Mouse (Mus musculus) layer of hippocampus, postnatal 25 days (tissue): Measurements from ENCODE around the gene Rnf223. TPM values are rescaled to one million over a fixed set of nuclear protein-coding genes. Genes with fewer than 3 reads are reported as not detected.
A peak's percentile ranks its signal among the peaks of the same experiment; 100 is the strongest.
"Not testable (repeated sequence)": the region's sequence is repeated elsewhere in the genome, so short reads cannot be mapped to it uniquely, and the experiment has no call there.

Experiments
- DNase-seq, 2 experiments: peaks; one replicate each; pipeline ENCODE4 v3.0.0; 2022; ENCODE audit warnings: mixed read lengths in 2 of 2, low spot score in 1 of 2; ENCODE audit errors: extremely low spot score in 1 of 2
- total RNA-seq, 2 experiments: library from RNA; stranded (reverse); gene quantifications; 2 replicates each; pipeline ENCODE4 v1.2.3; 2021

The Rnf223 gene
- total RNA-seq, 2 experiments from 2014 or later = 0.59 to 0.89 TPM

- no peak for DNase-seq
Measured at GRCm38 (mm10) chr4:156126841-156127240, 3.5 kb upstream of the Rnf223 start.

GRCm38 (mm10) chr4:156128746-156129145 lies 1.6 kb upstream of the Rnf223 start:
- no peak for DNase-seq

DNA sequence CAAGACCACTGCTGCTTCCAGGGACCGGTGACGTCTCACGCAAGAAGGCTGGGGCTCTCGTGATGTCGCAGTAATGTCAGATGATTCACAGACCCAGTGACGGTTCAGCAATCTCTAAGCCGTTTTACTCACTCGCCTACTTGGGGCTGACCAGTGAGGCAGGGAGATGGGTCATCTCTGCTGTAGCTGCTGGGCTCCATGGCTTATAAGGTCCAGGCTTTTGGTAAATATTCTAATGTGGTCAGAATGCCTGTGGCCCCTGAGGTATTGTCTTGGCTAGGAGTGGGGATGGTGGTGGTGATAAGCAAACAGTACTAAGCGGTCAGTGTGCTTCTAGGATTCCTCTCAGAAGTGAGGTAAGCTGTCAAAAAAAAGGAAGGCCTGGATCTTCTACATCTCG lies 627 bp downstream of the Rnf223 start:
- DNase-seq = no peak

DNA sequence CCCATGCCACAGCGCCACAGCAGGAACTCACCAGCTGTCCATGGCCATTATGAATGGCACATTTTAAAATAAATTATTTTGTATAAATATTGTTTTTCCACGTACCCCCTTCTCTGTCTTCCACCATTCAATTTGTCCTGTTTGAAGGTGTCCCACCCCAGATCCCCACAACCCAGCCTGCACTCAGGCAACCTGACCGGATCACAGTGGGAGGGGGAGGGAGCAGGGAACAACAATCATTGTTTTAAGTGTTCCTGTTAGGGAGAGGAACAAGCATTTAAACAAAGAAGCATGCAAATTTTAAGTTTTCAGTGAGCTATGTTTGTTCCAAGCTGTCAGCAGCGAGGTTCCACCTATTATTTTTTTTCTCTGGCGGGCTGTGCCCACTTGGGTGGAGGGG lies 3.0 kb downstream of the Rnf223 start:
- no peak for DNase-seq

DNA sequence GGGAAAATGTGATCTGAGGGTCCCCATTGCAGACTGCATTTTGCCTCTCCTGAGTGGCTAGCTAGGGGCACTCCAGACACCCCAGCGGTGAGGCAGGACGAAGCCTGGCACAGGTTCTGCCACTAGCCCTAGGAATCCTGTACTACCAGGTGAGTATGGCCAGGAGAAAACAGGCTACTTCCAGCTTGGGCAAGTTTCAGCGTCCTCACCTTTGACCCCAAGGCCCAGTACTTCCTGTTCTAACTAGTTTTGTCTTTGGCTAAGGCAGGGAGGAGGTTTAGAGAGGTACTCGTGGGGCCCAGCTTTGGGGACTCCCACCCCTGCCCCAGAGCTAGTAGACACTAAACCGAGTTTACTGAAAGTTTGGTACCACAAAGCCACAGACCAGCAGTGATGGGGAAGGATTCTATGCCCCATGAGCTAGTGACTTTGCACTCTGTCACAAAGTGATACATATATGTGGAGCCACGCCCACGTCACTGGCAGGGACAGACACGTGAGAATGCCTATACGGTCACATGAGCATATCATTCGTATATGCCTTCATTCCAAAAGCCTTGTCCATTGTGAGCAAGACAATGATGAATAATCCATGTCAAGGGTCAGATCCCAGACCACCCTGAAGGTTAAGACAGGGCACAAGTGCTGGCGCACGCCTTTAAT lies 3.8 kb downstream of the Rnf223 start:
- DNase-seq = no peak

DNA sequence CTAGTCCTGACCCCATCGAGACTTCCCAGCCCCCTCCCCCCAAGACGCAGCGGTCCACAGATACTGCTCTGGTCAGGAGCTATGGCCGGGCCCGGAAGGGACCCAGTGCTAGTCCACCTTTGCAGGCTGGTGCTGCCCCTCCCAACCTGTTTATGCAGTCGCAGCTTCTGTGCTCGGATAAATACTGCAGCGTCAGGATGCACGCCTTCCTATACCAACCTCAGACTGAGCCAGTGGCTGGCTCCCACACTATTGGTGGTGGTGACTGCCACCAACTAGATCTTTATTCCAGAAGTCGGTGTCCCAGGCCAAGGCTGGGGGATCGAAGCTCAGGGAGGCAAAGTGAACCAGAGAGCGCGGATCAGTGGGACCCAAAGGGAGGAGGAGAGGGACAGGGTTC lies 4.8 kb downstream of the Rnf223 start:
- no peak for DNase-seq

GRCm38 (mm10) chr4:156135801-156136200 lies 5.5 kb downstream of the Rnf223 start:
- no peak for DNase-seq

GRCm38 (mm10) chr4:156136285-156137100 lies 6.2 kb downstream of the Rnf223 start:
- no peak for DNase-seq

DNA sequence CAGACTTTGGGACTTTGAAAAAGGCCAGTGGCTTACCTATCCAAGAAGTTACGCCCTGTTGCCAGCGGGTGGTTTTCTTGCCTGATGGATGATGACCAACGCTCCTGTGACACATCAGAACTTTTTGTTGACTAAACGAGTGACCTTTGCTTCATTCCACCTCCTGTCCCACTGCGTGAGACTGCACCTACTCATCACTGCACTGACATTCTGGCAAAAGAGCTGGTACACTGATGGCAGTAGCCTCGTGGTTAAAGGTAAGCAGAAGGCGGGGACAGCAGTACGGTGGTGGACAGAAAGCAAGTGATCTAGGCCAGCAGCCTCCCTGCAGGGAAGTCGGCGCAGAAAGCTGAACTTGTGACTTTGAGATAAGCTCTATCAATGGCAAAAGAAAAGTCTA lies 20.6 kb downstream of the Rnf223 start:
- DNase-seq = not testable (repeated sequence)

- no peak for DNase-seq
Measured at GRCm38 (mm10) chr4:156154771-156155170, 24.5 kb downstream of the Rnf223 start.

DNA sequence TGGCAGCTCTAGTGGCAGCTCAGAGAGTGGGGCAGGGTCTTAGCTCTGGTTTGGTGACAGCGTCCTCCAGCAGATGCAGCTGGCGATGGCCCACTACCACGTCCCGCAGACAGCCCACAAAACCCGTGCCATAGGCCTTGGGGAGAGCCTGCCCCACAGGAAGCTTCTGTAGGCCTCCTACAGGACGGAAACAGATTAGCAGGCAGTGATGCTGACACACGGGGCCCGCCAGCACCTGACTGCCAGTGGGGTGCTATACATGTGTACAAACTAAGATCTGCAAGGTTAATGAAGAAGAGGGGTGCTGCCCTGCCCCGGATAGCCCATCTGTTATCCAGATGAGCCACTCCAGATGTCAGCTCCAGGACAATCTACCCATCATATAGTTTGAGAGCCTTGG lies 36.2 kb downstream of the Rnf223 start:
- peak in 1 of 2 experiments; percentile 5 for DNase-seq

GRCm38 (mm10) chr4:156168611-156169010 lies 38.3 kb downstream of the Rnf223 start:
- DNase-seq = no peak

- DNase-seq = peak in 1 of 2 experiments; percentile 4
Measured at GRCm38 (mm10) chr4:156169129-156169528, 38.8 kb downstream of the Rnf223 start.

DNA sequence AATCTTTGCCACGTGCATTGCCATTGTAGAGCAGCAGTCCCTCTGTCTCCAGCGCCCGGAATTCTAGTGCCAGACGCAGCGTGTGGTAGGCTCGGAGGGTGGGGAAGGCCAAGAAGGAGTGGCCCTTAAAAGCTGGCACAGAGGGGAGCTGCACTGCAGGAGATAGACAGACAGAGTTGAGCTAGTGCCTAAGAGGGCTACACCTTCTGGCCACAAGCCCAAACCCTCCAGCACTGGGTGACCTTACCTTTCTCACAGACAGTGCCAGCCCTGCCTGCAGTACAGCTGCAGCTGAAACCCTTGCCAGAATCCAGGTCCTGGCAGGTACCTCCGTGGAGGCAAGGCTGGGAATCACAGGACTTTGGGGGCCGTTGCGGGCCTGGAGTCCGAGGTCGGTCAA lies 41.5 kb downstream of the Rnf223 start:
- no peak for DNase-seq

GRCm38 (mm10) chr4:156177630-156178029 lies 47.3 kb downstream of the Rnf223 start:
- DNase-seq = no peak

Other genes with a start within 250 kb of the Rnf223 start
- gene Pusl1, start 238.7 kb upstream of the Rnf223 start, total RNA-seq = 10 to 100 TPM; 58.3 to 69.5 TPM
- 100 to 1,000 TPM; 127 to 145 TPM for gene Acap3, start 238.7 kb upstream of the Rnf223 start, total RNA-seq
- 10 to 100 TPM; 71.5 to 73.6 TPM for gene Ube2j2, start 186.7 kb upstream of the Rnf223 start, total RNA-seq
- gene C1qtnf12, start 168.2 kb upstream of the Rnf223 start, total RNA-seq = 10 to 100 TPM; 16.7 to 17.7 TPM
- gene B3galt6, start 137.9 kb upstream of the Rnf223 start, total RNA-seq = 10 to 100 TPM; 10.4 to 11.2 TPM
- gene Sdf4, start 137.6 kb upstream of the Rnf223 start, total RNA-seq = 100 to 1,000 TPM; 180 to 193 TPM
- gene Tnfrsf4, start 116.7 kb upstream of the Rnf223 start, total RNA-seq = 1 to 10 TPM; 1.0 to 2.2 TPM
- gene Tnfrsf18, start 104.3 kb upstream of the Rnf223 start, total RNA-seq = not detected
- gene Ttll10, start 71.1 kb upstream of the Rnf223 start, total RNA-seq = under 1 TPM; 0.12 to 0.31 TPM
- gene 9430015G10Rik, start 20.5 kb upstream of the Rnf223 start, total RNA-seq = 10 to 100 TPM; 21.6 to 30.3 TPM
- gene Agrn, start 67.0 kb downstream of the Rnf223 start, total RNA-seq = 100 to 1,000 TPM; 142 to 167 TPM
- gene Isg15, start 70.3 kb downstream of the Rnf223 start, total RNA-seq = under 1 TPM in 1 of 2 experiments, not detected in 1; 0.49 TPM
- gene AW011738, start 72.8 kb downstream of the Rnf223 start, total RNA-seq = 1 to 10 TPM; 5.4 to 6.9 TPM
- under 1 TPM; 0.23 to 0.27 TPM for gene Perm1, start 85.4 kb downstream of the Rnf223 start, total RNA-seq
- 10 to 100 TPM; 37.9 to 45.9 TPM for gene Plekhn1, start 104.3 kb downstream of the Rnf223 start, total RNA-seq
- gene Noc2l, start 105.5 kb downstream of the Rnf223 start, total RNA-seq = 10 to 100 TPM; 60.5 to 66.7 TPM
- gene Samd11, start 125.1 kb downstream of the Rnf223 start, total RNA-seq = 1 to 10 TPM; 3.9 to 4.9 TPM
- not detected for gene Vmn2r-ps159, start 200.6 kb downstream of the Rnf223 start, total RNA-seq